Mouse (Mus musculus) liver, adult 2 months (tissue): ENCODE measurements around the gene Mylk.

Experiments used
- CTCF ChIP-seq: fragments of 200-500 bp; IDR thresholded peaks from 2 replicates; pipeline ENCODE4 v1.5.1; 2011; ENCODE audit warnings: low read depth, low read length, control low read depth
- POLR2A ChIP-seq: fragments of 200-500 bp; IDR thresholded peaks from 2 replicates; pipeline ENCODE4 v1.6.1; 2011; ENCODE audit warnings: low read length, control low read depth; ENCODE audit not compliant: insufficient read depth; ENCODE audit errors: extremely low read depth

DNA sequence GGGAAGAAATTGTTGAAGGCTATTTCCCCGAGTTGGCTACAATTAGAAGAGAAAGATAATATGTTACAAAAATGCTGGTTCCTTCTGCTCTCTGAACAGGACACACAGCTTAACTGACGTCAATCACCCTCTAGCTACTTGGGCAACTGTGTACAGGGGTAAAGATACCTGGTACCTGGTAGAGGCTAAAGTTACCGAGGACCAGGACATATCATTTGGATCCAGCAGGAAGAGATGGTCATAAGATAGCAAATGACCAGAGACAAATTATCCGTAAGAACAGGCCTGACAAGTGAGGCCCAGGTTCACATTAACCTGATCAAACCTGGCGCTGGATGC lies 276.9 kb downstream of the Mylk start:
- TF ChIP-seq CTCF (no peak), POLR2A (no peak)
